Mouse (Mus musculus) forebrain, embryonic 14.5 days (tissue): Measurements from ENCODE around the gene Scd4. TPM values are rescaled to one million over a fixed set of nuclear protein-coding genes. Genes with fewer than 3 reads are reported as not detected.
A peak's percentile ranks its signal among the peaks of the same experiment; 100 is the strongest.
"Not testable (repeated sequence)": the region's sequence is repeated elsewhere in the genome, so short reads cannot be mapped to it uniquely, and the experiment has no call there.

Experiments
- ATAC-seq: fragments of 200-750 bp; cut with Nextera tagmentation; 2 replicates; pipeline ENCODE4 v1.8.0; 2017; ENCODE audit warnings: mild to moderate bottlenecking, moderate library complexity
- DNase-seq: peaks from one replicate; pipeline ENCODE4 v3.0.0-alpha.2; 2015; ENCODE audit warnings: low spot score
- H3K27ac ChIP-seq: fragments of 300-500 bp; sonication (generic); 2 replicates; pipeline ENCODE4 v1.5.1; 2014; ENCODE audit warnings: low read depth, mild to moderate bottlenecking, control low read depth, low read length, moderate library complexity
- H3K27me3 ChIP-seq: fragments of 300-500 bp; sonication (generic); replicated peaks from 2 replicates; pipeline ENCODE4 v1.6.1; 2014; ENCODE audit warnings: low read length, control low read depth, mixed read lengths; ENCODE audit not compliant: control insufficient read depth, insufficient read depth
- H3K36me3 ChIP-seq: fragments of 300-500 bp; sonication (generic); 2 replicates; pipeline ENCODE4 v1.6.1; 2014; ENCODE audit warnings: low read length, control low read depth; ENCODE audit not compliant: control insufficient read depth, insufficient read depth
- H3K4me1 ChIP-seq: fragments of 300-500 bp; sonication (generic); 2 replicates; pipeline ENCODE4 v1.6.1; 2014; ENCODE audit warnings: antibody characterized with exemption, low read length, control low read depth; ENCODE audit not compliant: control insufficient read depth, insufficient read depth
- H3K4me2 ChIP-seq: fragments of 300-500 bp; sonication (generic); 2 replicates; pipeline ENCODE4 v1.6.1; 2014; ENCODE audit warnings: mild to moderate bottlenecking, control low read depth, low read length
- H3K4me3 ChIP-seq: fragments of 300-500 bp; sonication (generic); 2 replicates; pipeline ENCODE4 v1.5.1; 2014; ENCODE audit warnings: low read depth, low read length, control low read depth
- H3K9ac ChIP-seq: fragments of 300-500 bp; sonication (generic); 2 replicates; pipeline ENCODE4 v1.6.1; 2014; ENCODE audit warnings: mild to moderate bottlenecking, low read length, control low read depth, moderate library complexity
- H3K9me3 ChIP-seq: fragments of 300-500 bp; sonication (generic); replicated peaks from 2 replicates; pipeline ENCODE4 v1.6.1; 2016; ENCODE audit warnings: low read length, control low read depth, mixed read lengths; ENCODE audit not compliant: control insufficient read depth
- WGBS: fragments of 180-500 bp; shearing (Covaris S2); extraction: QIAGEN DNeasy Blood & Tissue Kit; methylation state at CpG from one replicate; pipeline ENCODE4 v1.1.7; 2014; 5-methylcytosine and 5-hydroxymethylcytosine counted together
- polyA plus RNA-seq: library from polyadenylated mRNA; unstranded; fragments of >200 nt; fragmentation: Nextera tagmentation; extraction: Ambion mirVana; gene quantifications from 2 replicates; pipeline ENCODE4 v1.2.1, GENCODE M21; 2014

The Scd4 gene
- polyA plus RNA-seq, 1 experiment from 2014 or later: 0.10 TPM

- H3K9me3 ChIP-seq: no peaks in the 10 kb centered on the region
- H3K27me3 ChIP-seq: no peaks in the 10 kb centered on the region
- H3K36me3 ChIP-seq: no peaks in the 10 kb centered on the region
- ATAC-seq (no peak), DNase-seq (no peak)
- H3K4me3 ChIP-seq: no peak overlapping the region
- no peak overlapping the region for H3K9ac ChIP-seq
- WGBS: 90% methylated on average over 8 of the region's 8 CpGs
- no peak overlapping the region for H3K4me2 ChIP-seq
- no peaks in the 10 kb centered on the region for H3K4me1 ChIP-seq
- H3K27ac ChIP-seq: no peak overlapping the region
Measured at GRCm38 (mm10) chr19:44349689-44350088, 16.8 kb downstream of the Scd4 start.

- H3K36me3 ChIP-seq: no peaks in the 10 kb centered on the region
- H3K27me3 ChIP-seq: no peaks in the 10 kb centered on the region
- 81% methylated on average over 7 of the region's 7 CpGs for WGBS
- H3K4me1 ChIP-seq: no peaks in the 10 kb centered on the region
- H3K4me2 ChIP-seq: no peak overlapping the region
- H3K27ac ChIP-seq: no peak overlapping the region
- ATAC-seq (no peak), DNase-seq (no peak)
- H3K9ac ChIP-seq: no peak overlapping the region
- H3K4me3 ChIP-seq: no peak overlapping the region
- H3K9me3 ChIP-seq: no peaks in the 10 kb centered on the region
Measured at GRCm38 (mm10) chr19:44351756-44352155, 18.9 kb downstream of the Scd4 start.

- Histone ChIP-seq H3K4me1 (no peaks in the 10 kb centered on the region), H3K27me3 (no peaks in the 10 kb centered on the region), H3K9me3 (no peaks in the 10 kb centered on the region), H3K36me3 (no peaks in the 10 kb centered on the region), H3K4me3 (no peak overlapping the region), H3K9ac (no peak overlapping the region), H3K4me2 (no peak overlapping the region), H3K27ac (no peak overlapping the region)
- DNase-seq: peak; percentile 32
- ATAC-seq: no peak
- 38% methylated on average over 8 of the region's 8 CpGs for WGBS
Measured at GRCm38 (mm10) chr19:44358700-44359099, 25.8 kb downstream of the Scd4 start.

GRCm38 (mm10) chr19:44363529-44363928 is 30.6 kb downstream of the Scd4 start:
- no peaks in the 10 kb centered on the region for H3K36me3 ChIP-seq
- no peaks in the 10 kb centered on the region for H3K9me3 ChIP-seq
- no peak overlapping the region for H3K4me3 ChIP-seq
- H3K9ac ChIP-seq: no peak overlapping the region
- peak; percentile 69 for DNase-seq
- no peaks in the 10 kb centered on the region for H3K4me1 ChIP-seq
- ATAC-seq: peak; percentile 40; the same call in 1 of the 2 replicates
- no peak overlapping the region for H3K4me2 ChIP-seq
- no peaks in the 10 kb centered on the region for H3K27me3 ChIP-seq
- 21% methylated on average over 13 of the region's 13 CpGs for WGBS
- no peak overlapping the region for H3K27ac ChIP-seq

- Histone ChIP-seq H3K27ac (no peak overlapping the region), H3K4me1 (no peaks in the 10 kb centered on the region), H3K27me3 (no peaks in the 10 kb centered on the region), H3K4me2 (no peak overlapping the region), H3K9ac (no peak overlapping the region), H3K4me3 (no peak overlapping the region), H3K36me3 (no peaks in the 10 kb centered on the region), H3K9me3 (no peaks in the 10 kb centered on the region)
- 73% methylated on average over 8 of the region's 8 CpGs for WGBS
- ATAC-seq (no peak), DNase-seq (no peak)
Measured at GRCm38 (mm10) chr19:44364029-44364428, 31.1 kb downstream of the Scd4 start.

GRCm38 (mm10) chr19:44365733-44366132 is 32.8 kb downstream of the Scd4 start:
- no peak for ATAC-seq
- Histone ChIP-seq H3K27ac (no peak overlapping the region), H3K9ac (no peak overlapping the region), H3K4me1 (no peaks in the 10 kb centered on the region), H3K4me2 (no peak overlapping the region), H3K4me3 (no peak overlapping the region), H3K9me3 (no peaks in the 10 kb centered on the region), H3K36me3 (no peaks in the 10 kb centered on the region), H3K27me3 (no peaks in the 10 kb centered on the region)
- no peak for DNase-seq
- 93% methylated on average over 4 of the region's 4 CpGs for WGBS

GRCm38 (mm10) chr19:44367076-44367475 is 34.2 kb downstream of the Scd4 start:
- not testable (repeated sequence) for DNase-seq, H3K4me2 ChIP-seq, H3K27me3 ChIP-seq, H3K4me1 ChIP-seq, H3K9me3 ChIP-seq, ATAC-seq, H3K27ac ChIP-seq, H3K9ac ChIP-seq, H3K4me3 ChIP-seq, H3K36me3 ChIP-seq
- WGBS: 42% methylated on average over 9 of the region's 10 CpGs

- H3K36me3 ChIP-seq: no peaks in the 10 kb centered on the region
- no peaks in the 10 kb centered on the region for H3K27me3 ChIP-seq
- no peak overlapping the region for H3K9ac ChIP-seq
- DNase-seq (peak; percentile 16), ATAC-seq (no peak)
- 38% methylated on average over 8 of the region's 8 CpGs for WGBS
- H3K4me2 ChIP-seq: no peak overlapping the region
- H3K4me1 ChIP-seq: no peaks in the 10 kb centered on the region
- H3K27ac ChIP-seq: no peak overlapping the region
- no peak overlapping the region for H3K4me3 ChIP-seq
- no peaks in the 10 kb centered on the region for H3K9me3 ChIP-seq
Measured at GRCm38 (mm10) chr19:44369371-44369770, 36.5 kb downstream of the Scd4 start.

GRCm38 (mm10) chr19:44370231-44370630 is 37.3 kb downstream of the Scd4 start:
- Histone ChIP-seq H3K9me3 (no peaks in the 10 kb centered on the region), H3K4me1 (no peaks in the 10 kb centered on the region), H3K9ac (no peak overlapping the region), H3K4me2 (no peak overlapping the region), H3K27ac (no peak overlapping the region), H3K27me3 (no peaks in the 10 kb centered on the region), H3K36me3 (no peaks in the 10 kb centered on the region), H3K4me3 (no peak overlapping the region)
- ATAC-seq (no peak), DNase-seq (no peak)
- WGBS: 73% methylated on average over 5 of the region's 5 CpGs
